Mouse (Mus musculus) cerebellum, adult 2 months (tissue): ENCODE measurements around the gene Vpreb3.

Experiments
- CTCF ChIP-seq: fragments of 200-500 bp; IDR thresholded peaks from 2 replicates; pipeline ENCODE4 v1.5.1; 2011; ENCODE audit warnings: low read depth, mild to moderate bottlenecking, control low read depth, low read length, moderate library complexity, borderline replicate concordance; ENCODE audit not compliant: insufficient read depth
- POLR2A ChIP-seq: fragments of 200-500 bp; IDR thresholded peaks from 2 replicates; pipeline ENCODE4 v1.6.1; 2011; ENCODE audit warnings: low read length, control low read depth, borderline replicate concordance; ENCODE audit not compliant: insufficient read depth

DNA sequence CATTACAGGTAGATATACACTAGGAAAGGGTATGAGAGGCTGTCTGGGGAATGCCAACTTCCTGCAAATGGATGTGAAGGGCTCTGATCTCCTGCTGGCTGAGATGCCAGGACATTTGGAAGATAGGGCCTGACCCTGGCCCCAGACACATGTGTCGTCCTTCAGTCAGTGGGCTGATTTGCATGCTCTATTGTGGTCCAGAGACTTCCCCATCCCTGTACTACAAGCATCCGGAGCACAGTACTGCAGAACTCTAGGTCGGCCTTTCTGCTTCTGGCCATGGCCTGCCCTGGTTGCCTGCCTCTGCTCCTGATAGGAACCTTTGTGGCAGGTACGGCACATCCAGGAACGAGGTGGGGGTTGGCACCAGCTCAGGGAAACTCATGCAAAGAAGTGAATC, 5.2 kb downstream of the Vpreb3 start:
- TF ChIP-seq POLR2A (no peak), CTCF (no peak)
